Mouse (Mus musculus) kidney, postnatal 0 days (tissue): ENCODE measurements around the gene Rhox4a. TPM values are rescaled to one million over a fixed set of nuclear protein-coding genes. Genes with fewer than 3 reads are reported as not detected.
"Not testable (repeated sequence)": the region's sequence is repeated elsewhere in the genome, so short reads cannot be mapped to it uniquely, and the experiment has no call there.

Experiments used
- ATAC-seq: fragments of 200-750 bp; cut with Nextera tagmentation; replicated peaks from 2 replicates; pipeline ENCODE4 v1.8.0; 2017; ENCODE audit warnings: low read depth, moderate number of reproducible peaks, moderate TSS enrichment, moderate library complexity; ENCODE audit not compliant: low FRiP score
- DNase-seq: peaks from one replicate; pipeline ENCODE4 v3.0.0-alpha.2; 2016; ENCODE audit warnings: low spot score
- H3K27ac ChIP-seq: fragments of 300-500 bp; sonication (generic); 2 replicates; pipeline ENCODE4 v1.5.1; 2014; ENCODE audit warnings: mild to moderate bottlenecking
- H3K27me3 ChIP-seq: fragments of 300-500 bp; sonication (generic); 2 replicates; pipeline ENCODE4 v1.6.1; 2014; ENCODE audit warnings: low read length, mixed read lengths; ENCODE audit not compliant: insufficient read depth
- H3K36me3 ChIP-seq: fragments of 300-500 bp; sonication (generic); 2 replicates; pipeline ENCODE4 v1.6.1; 2014; ENCODE audit warnings: low read length, mixed read lengths; ENCODE audit not compliant: insufficient read depth
- H3K4me1 ChIP-seq: fragments of 300-500 bp; sonication (generic); replicated peaks from 2 replicates; pipeline ENCODE4 v1.6.1; 2014; ENCODE audit warnings: antibody characterized with exemption, low read length, mixed read lengths; ENCODE audit not compliant: insufficient read depth
- H3K4me2 ChIP-seq: fragments of 300-500 bp; sonication (generic); 2 replicates; pipeline ENCODE4 v1.6.1; 2014; ENCODE audit warnings: mild to moderate bottlenecking, low read length, moderate library complexity, mixed read lengths
- H3K4me3 ChIP-seq: fragments of 300-500 bp; sonication (generic); replicated peaks from 2 replicates; pipeline ENCODE4 v1.5.1; 2014; ENCODE audit warnings: low read depth, low read length
- H3K9ac ChIP-seq: fragments of 300-500 bp; sonication (generic); 2 replicates; pipeline ENCODE4 v1.6.1; 2014; ENCODE audit warnings: low read depth, low read length
- H3K9me3 ChIP-seq: fragments of 300-500 bp; sonication (generic); replicated peaks from 2 replicates; pipeline ENCODE4 v1.6.1; 2016; ENCODE audit warnings: low read length, inconsistent platforms, mixed read lengths
- WGBS: fragments of 180-500 bp; shearing (Covaris S2); extraction: QIAGEN DNeasy Blood & Tissue Kit; methylation state at CpG from one replicate; pipeline ENCODE4 v1.1.7; 2014; 5-methylcytosine and 5-hydroxymethylcytosine counted together
- polyA plus RNA-seq: library from polyadenylated mRNA; unstranded; fragments of >200 nt; fragmentation: Nextera tagmentation; extraction: Ambion mirVana; gene quantifications from 2 replicates; pipeline ENCODE4 v1.2.1, GENCODE M21; 2015

Rhox4a gene
- polyA plus RNA-seq, result not detected in 2 replicates

DNA sequence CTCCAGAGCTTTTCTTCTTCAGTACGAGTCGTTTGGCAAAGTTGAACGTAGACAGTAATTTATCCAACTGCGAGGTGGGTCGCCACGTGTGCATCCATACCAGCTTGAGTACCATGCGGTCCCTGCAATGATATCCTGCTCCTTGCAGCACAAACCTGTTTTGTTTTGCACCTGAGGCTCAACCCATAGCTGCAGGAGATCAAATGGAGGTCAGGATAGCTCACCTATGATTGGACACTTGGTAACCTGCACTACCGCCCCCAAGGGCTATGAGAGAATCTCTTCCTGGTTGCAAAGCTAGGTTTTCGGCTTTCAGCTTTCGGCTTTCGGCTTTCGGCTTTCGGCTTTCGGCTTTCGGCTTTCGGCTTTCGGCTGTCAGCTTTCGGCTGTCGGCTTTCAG is at the start of gene Rhox4a:
Rhox4a (plus strand) TSS at position 301 of the 400 bp plus-strand sequence.
- H3K36me3 ChIP-seq, H3K4me1 ChIP-seq, H3K4me2 ChIP-seq, H3K27me3 ChIP-seq, H3K9me3 ChIP-seq, H3K27ac ChIP-seq, H3K4me3 ChIP-seq, DNase-seq, H3K9ac ChIP-seq, ATAC-seq: not testable (repeated sequence)
- 98% methylated on average over 10 of the region's 19 CpGs for WGBS

DNA sequence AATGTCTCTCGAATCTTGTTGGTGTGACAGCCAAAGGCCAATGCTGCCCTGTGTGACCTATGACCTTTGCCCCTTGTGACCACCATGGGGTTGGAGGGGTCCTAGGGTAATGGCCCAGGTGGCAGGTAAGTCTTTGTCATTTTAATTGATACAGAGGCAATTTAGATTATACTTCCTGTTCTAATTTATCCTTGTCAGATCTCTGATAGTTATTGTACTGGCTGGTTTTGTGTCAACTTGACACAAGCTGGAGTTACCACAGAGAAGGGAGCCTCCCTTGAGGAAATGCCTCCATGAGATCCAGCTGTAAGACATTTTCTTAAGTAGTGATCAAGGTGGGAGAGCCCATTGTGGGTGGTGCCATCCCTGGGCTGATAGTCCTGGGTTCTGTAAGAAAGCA is 43.0 kb upstream of the Rhox4a start, which contains the start of gene Rhox1:
Rhox1 (minus strand) TSS at position 101 of the 400 bp plus-strand sequence.
- H3K4me2 ChIP-seq, DNase-seq, H3K27ac ChIP-seq, H3K4me1 ChIP-seq, H3K9me3 ChIP-seq, H3K27me3 ChIP-seq, H3K36me3 ChIP-seq, ATAC-seq, H3K4me3 ChIP-seq, H3K9ac ChIP-seq: not testable (repeated sequence)
- WGBS, result 92% methylated on average over 1 of the region's 1 CpGs

DNA sequence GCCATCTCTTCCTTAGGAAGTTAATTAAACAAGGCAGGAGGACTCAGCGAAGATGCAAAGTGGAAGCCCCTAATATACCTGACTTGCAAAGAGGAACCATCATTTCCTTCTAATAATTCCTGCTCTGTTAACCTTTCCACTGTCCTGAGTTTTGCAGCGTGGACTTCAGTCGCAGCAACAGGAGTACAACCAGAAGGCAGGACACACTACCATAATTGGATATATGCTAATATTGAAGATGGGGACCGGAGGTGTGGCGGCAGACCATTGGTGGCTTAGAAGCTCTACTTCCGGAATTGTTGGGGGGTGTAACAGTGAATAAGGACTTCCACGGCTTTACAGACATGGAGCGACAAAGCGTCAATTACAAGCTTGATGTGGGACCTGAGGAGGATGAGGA is 20.5 kb upstream of the Rhox4a start, which contains the start of gene Rhox2a:
Rhox2a (plus strand) TSS at position 301 of the 400 bp plus-strand sequence.
- not testable (repeated sequence) for H3K9me3 ChIP-seq, H3K27ac ChIP-seq, DNase-seq, H3K36me3 ChIP-seq, H3K4me2 ChIP-seq, H3K27me3 ChIP-seq, ATAC-seq, H3K4me3 ChIP-seq, H3K4me1 ChIP-seq, H3K9ac ChIP-seq
- no CpG with 5 or more reads among the region's 9 CpGs for WGBS

DNA sequence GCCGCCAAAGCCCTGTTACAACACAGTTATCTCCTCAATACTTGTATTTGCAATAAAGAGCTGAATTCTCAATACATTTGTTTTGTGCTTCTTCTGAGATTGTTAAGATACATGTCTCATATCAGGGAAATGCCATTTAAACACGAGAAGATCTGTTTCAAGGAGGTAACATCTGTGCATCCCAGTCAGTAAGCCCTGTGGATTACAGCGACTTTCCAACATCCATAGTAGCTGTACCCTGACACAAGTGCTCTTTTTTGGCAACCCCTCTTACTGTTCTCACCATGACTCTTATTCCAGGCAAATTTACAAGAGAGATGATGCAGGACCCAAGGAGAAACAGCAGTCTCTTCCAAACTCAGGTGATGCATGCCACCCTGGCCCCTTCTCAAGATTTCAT is 15.5 kb upstream of the Rhox4a start, which contains the start of gene Rhox3a:
Rhox3a (plus strand) TSS at position 301 of the 400 bp plus-strand sequence.
- not testable (repeated sequence) for H3K9ac ChIP-seq, H3K36me3 ChIP-seq, ATAC-seq, H3K4me3 ChIP-seq, H3K27ac ChIP-seq, H3K4me2 ChIP-seq, H3K4me1 ChIP-seq, H3K9me3 ChIP-seq, H3K27me3 ChIP-seq, DNase-seq
- 89% methylated on average over 1 of the region's 3 CpGs for WGBS

Other genes with a start within 250 kb of the Rhox4a start
- gene Sowahd, start 216.5 kb upstream of the Rhox4a start, polyA plus RNA-seq, result 0.11 TPM in 1 of 2 replicates, not detected in the other
- 703 and 903 TPM in 2 replicates for gene Rpl39, start 179.9 kb upstream of the Rhox4a start, polyA plus RNA-seq
- 17.2 TPM in 2 replicates for gene Upf3b, start 155.0 kb upstream of the Rhox4a start, polyA plus RNA-seq
- 12.1 and 12.8 TPM in 2 replicates for gene Nkap, start 138.5 kb upstream of the Rhox4a start, polyA plus RNA-seq
- gene Akap14, start 96.5 kb upstream of the Rhox4a start, polyA plus RNA-seq, result not detected in 2 replicates
- gene Ndufa1, start 74.2 kb upstream of the Rhox4a start, polyA plus RNA-seq, result 715 and 799 TPM in 2 replicates
- gene Rnf113a1, start 74.1 kb upstream of the Rhox4a start, polyA plus RNA-seq, result 8.9 and 9.6 TPM in 2 replicates
- gene Gm9, start 54.3 kb upstream of the Rhox4a start, polyA plus RNA-seq, result not detected in 2 replicates
- gene Rhox1, start 43.1 kb upstream of the Rhox4a start, polyA plus RNA-seq, result not detected in 2 replicates
- not detected in 2 replicates for gene Rhox2a, start 20.4 kb upstream of the Rhox4a start, polyA plus RNA-seq
- not detected in 2 replicates for gene Rhox3a, start 15.4 kb upstream of the Rhox4a start, polyA plus RNA-seq
- not detected in 2 replicates for gene Rhox3a2, start 114.7 kb downstream of the Rhox4a start, polyA plus RNA-seq
- not detected in 2 replicates for gene Rhox4a2, start 125.5 kb downstream of the Rhox4a start, polyA plus RNA-seq
- not detected in 2 replicates for gene Rhox2b, start 146.7 kb downstream of the Rhox4a start, polyA plus RNA-seq
- not detected in 2 replicates for gene Rhox4b, start 167.2 kb downstream of the Rhox4a start, polyA plus RNA-seq
- gene Rhox2c, start 188.3 kb downstream of the Rhox4a start, polyA plus RNA-seq, result not detected in 2 replicates
- gene Rhox3c, start 193.2 kb downstream of the Rhox4a start, polyA plus RNA-seq, result not detected in 2 replicates
- not detected in 2 replicates for gene Rhox4c, start 215.0 kb downstream of the Rhox4a start, polyA plus RNA-seq
- not detected in 2 replicates for gene Rhox2d, start 228.1 kb downstream of the Rhox4a start, polyA plus RNA-seq
- not detected in 2 replicates for gene Rhox4d, start 249.0 kb downstream of the Rhox4a start, polyA plus RNA-seq